Mouse (Mus musculus): ENCODE measurements around the gene Agrn.

GRCm38 (mm10) chr4:156203413-156204131, 6.3 kb upstream of the Agrn start:
- TF ChIP-seq CTCF (IDR thresholded peaks at IDR 0.05; ENCODE audit: extremely low read depth, insufficient read depth, insufficient read length, insufficient replicate concordance): no peak
- no peak for TF ChIP-seq POLR2A (IDR thresholded peaks at IDR 0.05; ENCODE audit: low read depth, low read length)
